ENCODE assay signal across 7 mouse cellular contexts in genomic region chr15:11407381-11407780, GRCm38 (mm10). TPM values are rescaled to one million over a fixed set of nuclear protein-coding genes. Genes with fewer than 3 reads are reported as not detected.
A peak's percentile ranks its signal among the peaks of the same experiment; 100 is the strongest.
DNase-seq lines count a peak whose midpoint lies in the region; ATAC-seq and TF ChIP-seq lines count a peak whose summit lies in the region.

No protein-coding gene starts in this region.

- no peaks in the 10 kb centered on the region for H3K4me1 ChIP-seq in forebrain, embryonic 14.5 days (ENCODE audit: control insufficient read depth, insufficient read depth, low read length)
- H3K4me1 ChIP-seq in liver, postnatal 0 days (ENCODE audit: insufficient read depth) = no peaks in the 10 kb centered on the region

- 17% methylated on average over 8 of the region's 8 CpGs for WGBS in forebrain, embryonic 14.5 days
- WGBS in liver, postnatal 0 days (ENCODE audit: insufficient replicate concordance) = 11% methylated on average over 8 of the region's 8 CpGs

- TF ChIP-seq EP300 in liver, postnatal 0 days (IDR thresholded peaks at IDR 0.05; ENCODE audit: low read depth) = no peak

- H3K9ac ChIP-seq in forebrain, embryonic 14.5 days (ENCODE audit: low read length) = no peak overlapping the region
- no peak overlapping the region for H3K9ac ChIP-seq in liver, postnatal 0 days (replicated peaks)

- H3K9me3 ChIP-seq in forebrain, embryonic 14.5 days (replicated peaks; ENCODE audit: control insufficient read depth, low read length) = no peaks in the 10 kb centered on the region
- no peaks in the 10 kb centered on the region for H3K9me3 ChIP-seq in liver, postnatal 0 days (ENCODE audit: low read length)

- peak; percentile 57; the same call in 1 of the 2 replicates for ATAC-seq in forebrain, embryonic 14.5 days
- ATAC-seq in liver, postnatal 0 days = no peak
- peak; percentile 90; the same call in 1 of the 2 replicates for ATAC-seq in neutrophil, adult 5-6 weeks (ENCODE audit: extremely low read depth, insufficient number of reproducible peaks, low FRiP score, poor library complexity, severe bottlenecking)

- H3K4me2 ChIP-seq in forebrain, embryonic 14.5 days (ENCODE audit: low read length) = no peak overlapping the region
- H3K4me2 ChIP-seq in liver, postnatal 0 days (ENCODE audit: low read depth, low read length) = no peak overlapping the region

- H3K27me3 ChIP-seq in forebrain, embryonic 14.5 days (replicated peaks; ENCODE audit: control insufficient read depth, insufficient read depth, low read length) = no peaks in the 10 kb centered on the region
- no peaks in the 10 kb centered on the region for H3K27me3 ChIP-seq in liver, postnatal 0 days (ENCODE audit: insufficient read depth, low read length)

- no peak overlapping the region for H3K4me3 ChIP-seq in forebrain, embryonic 14.5 days (ENCODE audit: low read depth, low read length)
- no peak overlapping the region for H3K4me3 ChIP-seq in liver, postnatal 0 days (ENCODE audit: low read depth, low read length)

- peak; percentile 80 for TF ChIP-seq CTCF in brain, embryonic 14.5 days (IDR thresholded peaks at IDR 0.05; ENCODE audit: borderline replicate concordance, extremely low read depth, insufficient read depth, insufficient read length)
- TF ChIP-seq CTCF in liver, postnatal 0 days (IDR thresholded peaks at IDR 0.05; ENCODE audit: low read depth) = peak; percentile 84

- TF ChIP-seq POLR2A in brain, embryonic 14.5 days (IDR thresholded peaks at IDR 0.05; ENCODE audit: borderline replicate concordance, extremely low read depth, insufficient read depth, insufficient read length, poor library complexity, severe bottlenecking) = no peak

- H3K27ac ChIP-seq in forebrain, embryonic 14.5 days (ENCODE audit: low read depth, low read length) = no peak overlapping the region
- no peak overlapping the region for H3K27ac ChIP-seq in liver, postnatal 0 days (ENCODE audit: low read depth)

- DNase-seq in A20 (ENCODE audit: low read depth, low spot score) = peak; percentile 88
- peak; percentile 82 for DNase-seq in CD4-positive helper T cell, adult 2 months (ENCODE audit: low read depth, low spot score)
- peak; percentile 91 for DNase-seq in brain, embryonic 14.5 days (ENCODE audit: low read depth)
- DNase-seq in forebrain, embryonic 14.5 days (ENCODE audit: low spot score) = peak; percentile 90
- peak; percentile 79 for DNase-seq in kidney, adult 9 months
- peak; percentile 65 for DNase-seq in liver, postnatal 0 days

- no peaks in the 10 kb centered on the region for H3K36me3 ChIP-seq in forebrain, embryonic 14.5 days (ENCODE audit: control insufficient read depth, insufficient read depth, low read length)
- no peaks in the 10 kb centered on the region for H3K36me3 ChIP-seq in liver, postnatal 0 days (replicated peaks; ENCODE audit: insufficient read depth, low read length)

RNA-seq across cellular contexts. Expression of gene Tars, which starts 7.9 kb away (rescaled TPM):
- polyA plus RNA-seq in brain, embryonic 14.5 days (2012; rRNA removed) = 43.5 and 45.4 TPM in 2 replicates
- polyA plus RNA-seq in forebrain, embryonic 14.5 days (2014; fragmentation: Nextera tagmentation; extraction: Ambion mirVana) = 53.6 and 58.4 TPM in 2 replicates
- polyA plus RNA-seq in liver, postnatal 0 days (2015; fragmentation: Nextera tagmentation; extraction: Ambion mirVana) = 25.3 and 27.1 TPM in 2 replicates
- 51.9 and 65.4 TPM in 2 replicates for total RNA-seq in neutrophil, adult 5-6 weeks (2017)
